ENCODE assay signal across 23 mouse cellular contexts in the genomic region with DNA sequence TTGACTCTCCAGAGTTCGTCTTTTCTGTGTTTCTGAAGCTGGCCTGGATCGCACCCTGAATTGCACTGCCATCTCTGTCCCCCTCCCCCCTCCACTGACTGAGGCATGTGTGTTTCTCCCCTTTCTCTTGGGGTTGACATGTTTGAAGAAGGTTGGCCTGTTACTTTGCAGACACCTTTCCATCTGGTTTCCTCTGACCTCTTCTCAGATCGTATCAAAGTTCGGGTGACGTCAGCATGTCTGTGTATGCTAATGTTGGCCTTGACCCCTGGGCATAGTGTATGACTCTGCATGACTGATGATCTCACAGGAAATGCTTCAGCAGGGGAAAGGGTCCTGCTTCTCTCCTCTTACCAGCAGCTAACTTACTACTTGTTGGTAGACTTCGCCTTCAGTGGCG. TPM values are rescaled to one million over a fixed set of nuclear protein-coding genes. Genes with fewer than 3 reads are reported as not detected.
DNase-seq lines count a peak whose midpoint lies in the region; ATAC-seq lines count a peak whose summit lies in the region.
"Had no signal": no experiment of that assay in that cellular context is flagged by ENCODE, and none has a peak within 500 bp of the region (broad histone marks: within the 10 kb centered on the region; RNA-seq: fewer than 3 reads in every experiment).

No protein-coding gene starts in this region.

- no peak overlapping the region for H3K27ac ChIP-seq in liver, embryonic 11.5 days (ENCODE audit: low read depth, low read length)
- no peak overlapping the region for H3K27ac ChIP-seq in forebrain, embryonic 15.5 days (replicated peaks)
- H3K27ac ChIP-seq: forebrain, embryonic 13.5 days; heart, embryonic 10.5 days; hindbrain, embryonic 10.5 days; layer of hippocampus, adult 2 months; limb, embryonic 13.5 days; midbrain, embryonic 10.5 days; stomach, embryonic 15.5 days had no signal

- H3K4me3 ChIP-seq in liver, embryonic 11.5 days (ENCODE audit: low read depth, low read length): no peak overlapping the region
- H3K4me3 ChIP-seq in forebrain, embryonic 15.5 days: no peak overlapping the region
- H3K4me3 ChIP-seq: erythroblast, embryonic 14.5 days; forebrain, embryonic 13.5 days; heart, embryonic 10.5 days; hindbrain, embryonic 10.5 days; layer of hippocampus, adult 2 months; limb, embryonic 13.5 days; midbrain, embryonic 10.5 days; stomach, embryonic 15.5 days had no signal

- H3K36me3 ChIP-seq in liver, embryonic 11.5 days (ENCODE audit: control insufficient read depth, insufficient read depth, low read length): no peaks in the 10 kb centered on the region
- H3K36me3 ChIP-seq in forebrain, embryonic 15.5 days: no peaks in the 10 kb centered on the region
- H3K36me3 ChIP-seq: heart, embryonic 10.5 days; hindbrain, embryonic 10.5 days; limb, embryonic 13.5 days; midbrain, embryonic 10.5 days; stomach, embryonic 15.5 days had no signal

- 0 out of 2 replicates have a peak, but pooled peaks have one; percentile 31 for ATAC-seq in liver, embryonic 11.5 days (replicated peaks; ENCODE audit: low FRiP score)
- peak; percentile 35 for ATAC-seq in megakaryocyte, adult 5-6 weeks (ENCODE audit: poor library complexity, severe bottlenecking)
- no peak for ATAC-seq in forebrain, embryonic 15.5 days (replicated peaks)
- ATAC-seq in granulocyte monocyte progenitor cell, adult 5-6 weeks (replicated peaks; ENCODE audit: poor library complexity, severe bottlenecking): no peak
- ATAC-seq: forebrain, embryonic 13.5 days had no signal

- no peaks in the 10 kb centered on the region for H3K27me3 ChIP-seq in liver, embryonic 11.5 days (replicated peaks; ENCODE audit: control insufficient read depth, insufficient read depth, low read length)
- H3K27me3 ChIP-seq in forebrain, embryonic 15.5 days: no peaks in the 10 kb centered on the region
- H3K27me3 ChIP-seq: forebrain, embryonic 13.5 days; limb, embryonic 13.5 days; stomach, embryonic 15.5 days had no signal

- H3K4me2 ChIP-seq in liver, embryonic 11.5 days: no peak overlapping the region
- H3K4me2 ChIP-seq in forebrain, embryonic 15.5 days (replicated peaks): no peak overlapping the region
- H3K4me2 ChIP-seq: forebrain, embryonic 13.5 days; limb, embryonic 13.5 days; stomach, embryonic 15.5 days had no signal

- no peak overlapping the region for H3K9ac ChIP-seq in liver, embryonic 11.5 days (ENCODE audit: low read depth, low read length)
- no peak overlapping the region for H3K9ac ChIP-seq in forebrain, embryonic 15.5 days (replicated peaks)
- H3K9ac ChIP-seq: forebrain, embryonic 13.5 days; limb, embryonic 13.5 days; stomach, embryonic 15.5 days had no signal

- 74% methylated on average over 7 of the region's 7 CpGs for WGBS in liver, embryonic 11.5 days
- WGBS in forebrain, embryonic 15.5 days: 96% methylated on average over 7 of the region's 7 CpGs

- no peaks in the 10 kb centered on the region for H3K9me3 ChIP-seq in liver, embryonic 11.5 days (ENCODE audit: control insufficient read depth, low read length)
- H3K9me3 ChIP-seq in forebrain, embryonic 15.5 days: no peaks in the 10 kb centered on the region
- H3K9me3 ChIP-seq: forebrain, embryonic 13.5 days; heart, embryonic 10.5 days; hindbrain, embryonic 10.5 days; limb, embryonic 13.5 days; midbrain, embryonic 10.5 days; stomach, embryonic 15.5 days had no signal

- DNase-seq in liver, embryonic 11.5 days (ENCODE audit: low spot score): no peak
- DNase-seq in liver (no peak), R1 (ENCODE audit: low read depth, low spot score) (peak; percentile 38)
- no peak for DNase-seq in lung, adult 18-20 months
- DNase-seq: adrenal gland, adult 8-10 months; cerebellum, postnatal 10 days; kidney, adult 8-10 months; kidney, postnatal 14 days; layer of hippocampus, postnatal 36 days; lung, adult 2 months; thymus, adult 18-20 months had no signal

- no peaks in the 10 kb centered on the region for H3K4me1 ChIP-seq in liver, embryonic 11.5 days (replicated peaks; ENCODE audit: control insufficient read depth, insufficient read depth, low read length)
- H3K4me1 ChIP-seq in forebrain, embryonic 15.5 days: no peaks in the 10 kb centered on the region
- H3K4me1 ChIP-seq: forebrain, embryonic 13.5 days; heart, embryonic 10.5 days; hindbrain, embryonic 10.5 days; limb, embryonic 13.5 days; midbrain, embryonic 10.5 days; stomach, embryonic 15.5 days had no signal

RNA-seq across cellular contexts. Expression of gene Plac8, which starts 11.0 kb away (rescaled TPM):
- 34.0 and 34.3 TPM in 2 replicates for polyA plus RNA-seq in liver, embryonic 11.5 days (2014; fragmentation: Nextera tagmentation; extraction: Ambion mirVana)
- total RNA-seq in megakaryocyte, adult 5-6 weeks (2015): 1,942 and 2,045 TPM in 2 replicates
- 1,369 and 1,731 TPM in 2 replicates for total RNA-seq in megakaryocyte, adult 5-6 weeks (2017)
- 0.27 and 0.56 TPM in 2 replicates for polyA plus RNA-seq in forebrain, embryonic 15.5 days (2015; fragmentation: Nextera tagmentation; extraction: Ambion mirVana)
- total RNA-seq in granulocyte monocyte progenitor cell, adult 5-6 weeks (2014; fragmentation: Nextera tagmentation): 5,016 and 5,973 TPM in 2 replicates
- total RNA-seq in granulocyte monocyte progenitor cell, adult 5-6 weeks (2017): 4,049 and 4,633 TPM in 2 replicates
- total RNA-seq: layer of hippocampus, adult 2 months; layer of hippocampus, postnatal 36 days; left cerebral cortex, postnatal 14 days had no signal

Comparison
In these comparisons a context has a peak if more than half of its experiments do, and no peak if none do; other contexts are left out.
1. ATAC-seq: peak in liver, embryonic 11.5 days (single experiment) and megakaryocyte, adult 5-6 weeks (single experiment); none in forebrain, embryonic 15.5 days (single experiment) and granulocyte monocyte progenitor cell, adult 5-6 weeks (single experiment).